Mouse (Mus musculus) spleen, postnatal 36 days (tissue): ENCODE measurements around the gene Rnf10.
"Not testable (repeated sequence)": the region's sequence is repeated elsewhere in the genome, so short reads cannot be mapped to it uniquely, and the experiment has no call there.

Experiments
- DNase-seq, 2 experiments: peaks; one replicate each; pipeline ENCODE4 v3.0.0; 2022; ENCODE audit warnings: low spot score in 2 of 2, mixed read lengths in 1 of 2

The Rnf10 gene

GRCm38 (mm10) chr5:115272812-115273548, at the start of gene Rnf10:
Rnf10 (minus strand) TSS chr5:115272898.
- DNase-seq: peak; percentile 94 to 97

- peak in 1 of 2 experiments; percentile 44 for DNase-seq
Observed at GRCm38 (mm10) chr5:115319004-115319940, 46.6 kb upstream of the Rnf10 start.

GRCm38 (mm10) chr5:115317645-115318328, 45.1 kb upstream of the Rnf10 start:
- DNase-seq: no peak

GRCm38 (mm10) chr5:115316968-115317644, 44.4 kb upstream of the Rnf10 start:
- no peak for DNase-seq

GRCm38 (mm10) chr5:115313668-115313943, 40.9 kb upstream of the Rnf10 start:
- no peak for DNase-seq

GRCm38 (mm10) chr5:115312816-115313667, 40.3 kb upstream of the Rnf10 start:
- peak in 1 of 2 experiments; percentile 19 for DNase-seq

GRCm38 (mm10) chr5:115312354-115312753, 39.7 kb upstream of the Rnf10 start:
- no peak for DNase-seq

GRCm38 (mm10) chr5:115302190-115302589, 29.5 kb upstream of the Rnf10 start:
- DNase-seq: not testable (repeated sequence)

GRCm38 (mm10) chr5:115301615-115302014, 28.9 kb upstream of the Rnf10 start:
- DNase-seq: no peak

GRCm38 (mm10) chr5:115300792-115301614, 28.3 kb upstream of the Rnf10 start, which contains the start of gene Dynll1:
Dynll1 (minus strand) TSS chr5:115300999.
- peak; percentile 97 to 99 for DNase-seq

- peak; percentile 50 to 58 for DNase-seq
Observed at GRCm38 (mm10) chr5:115300035-115300744, 27.5 kb upstream of the Rnf10 start.

- no peak for DNase-seq
Observed at GRCm38 (mm10) chr5:115296347-115296746, 23.6 kb upstream of the Rnf10 start.

GRCm38 (mm10) chr5:115294173-115294572, 21.5 kb upstream of the Rnf10 start:
- DNase-seq: no peak

GRCm38 (mm10) chr5:115284735-115285134, 12.0 kb upstream of the Rnf10 start:
- DNase-seq: peak in 1 of 2 experiments; percentile 25

- DNase-seq: peak in 1 of 2 experiments; percentile 15
Observed at GRCm38 (mm10) chr5:115280050-115280687, 7.5 kb upstream of the Rnf10 start.

GRCm38 (mm10) chr5:115279226-115280049, 6.7 kb upstream of the Rnf10 start, which contains the start of gene Coq5:
Coq5 (plus strand) TSS chr5:115279666.
- peak; percentile 80 to 86 for DNase-seq

GRCm38 (mm10) chr5:115278785-115279184, 6.1 kb upstream of the Rnf10 start:
- no peak for DNase-seq
